Mouse (Mus musculus): ENCODE data around the gene Atxn1. TPM values are rescaled to one million over a fixed set of nuclear protein-coding genes. Genes with fewer than 3 reads are reported as not detected.

Gene Atxn1
- total and polyA plus RNA-seq, 3 experiments, result 7.5 to 30.1 (median 27.3) TPM

DNA sequence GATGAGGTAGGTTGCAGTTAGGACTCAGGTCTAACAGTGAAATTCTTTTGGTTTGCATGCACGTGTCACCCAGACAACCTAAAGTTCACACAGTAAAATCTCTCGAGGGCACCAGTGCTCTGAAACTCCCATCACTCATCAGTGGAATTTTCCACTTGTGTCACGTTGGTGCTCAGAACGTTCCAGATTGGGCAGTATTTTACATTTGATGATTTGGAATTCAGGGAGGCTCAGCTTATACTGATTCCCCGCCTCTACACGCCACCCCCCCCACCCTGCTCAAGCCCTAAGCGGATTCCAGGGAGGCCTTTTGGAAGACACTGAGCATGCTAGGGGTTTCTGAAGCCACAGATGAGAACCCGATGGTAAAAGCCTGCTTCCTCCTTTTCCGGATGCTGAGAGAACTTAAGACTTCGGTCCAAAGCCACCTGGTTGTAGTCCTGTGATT is 81.0 kb downstream of the Atxn1 start:
- Histone ChIP-seq H3K27me3 (ENCODE audit: control insufficient read depth, insufficient read depth, low read length) (no peaks in the 10 kb centered on the region), H3K36me3 (ENCODE audit: control insufficient read depth, insufficient read depth, low read length) (peaks cover 2% of the 10 kb centered on the region; the same call in 1 of the 2 replicates), H3K9ac (ENCODE audit: low read depth, low read length) (no peak overlapping the region), H3K4me3 (no peak overlapping the region), H3K79me2 (replicated peaks; ENCODE audit: control insufficient read depth, insufficient read depth, low read length) (no peaks in the 10 kb centered on the region), H3K4me1 (ENCODE audit: control insufficient read depth, insufficient read depth, low read length) (peaks cover 5% of the 10 kb centered on the region; the same call in 1 of the 2 replicates), H3K27ac (no peak overlapping the region)
- intact Hi-C loops (cut with DNase I), result no loop called here
- TF ChIP-seq EP300 (IDR thresholded peaks at IDR 0.05; ENCODE audit: insufficient read depth, low read depth, low read length) (no peak), POLR2A (IDR thresholded peaks at IDR 0.05; ENCODE audit: insufficient read depth, low read depth, low read length) (no peak), CTCF (IDR thresholded peaks at IDR 0.05) (no peak)
- 71% methylated on average over 10 of the region's 10 CpGs for WGBS
- DNase-seq, result no peak

DNA sequence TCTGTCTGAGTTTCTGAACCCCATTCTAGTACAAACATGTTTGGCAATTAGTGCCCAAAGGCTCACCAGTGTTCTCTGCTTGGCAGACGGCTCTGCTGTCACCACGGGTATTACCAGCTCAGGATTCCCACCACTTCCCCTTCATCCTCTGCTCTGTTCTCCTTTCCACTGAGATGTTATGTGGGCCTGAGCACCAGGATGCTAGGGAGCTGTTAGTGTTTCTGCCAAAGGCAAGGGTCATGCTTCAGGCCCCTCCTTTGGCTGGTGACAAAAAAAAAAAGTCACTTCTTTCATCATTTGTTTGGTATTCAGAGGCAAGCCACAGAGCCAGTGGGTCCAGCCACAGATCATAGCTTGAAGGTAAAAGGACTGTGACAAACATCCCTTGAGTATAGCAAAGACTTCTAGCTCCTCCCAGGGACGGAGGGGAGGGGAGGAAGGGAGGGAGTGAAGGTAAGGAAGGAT is 81.8 kb downstream of the Atxn1 start:
- 62% methylated on average over 3 of the region's 3 CpGs for WGBS
- intact Hi-C loops (cut with DNase I), result no loop called here
- H3K27ac ChIP-seq, result no peak overlapping the region
- TF ChIP-seq CTCF (IDR thresholded peaks at IDR 0.05) (no peak), POLR2A (IDR thresholded peaks at IDR 0.05; ENCODE audit: insufficient read depth, low read depth, low read length) (no peak), EP300 (IDR thresholded peaks at IDR 0.05; ENCODE audit: insufficient read depth, low read depth, low read length) (no peak)
- DNase-seq, result no peak
- no peak overlapping the region for H3K9ac ChIP-seq (ENCODE audit: low read depth, low read length)
- no peaks in the 10 kb centered on the region for H3K27me3 ChIP-seq (ENCODE audit: control insufficient read depth, insufficient read depth, low read length)
- H3K36me3 ChIP-seq (ENCODE audit: control insufficient read depth, insufficient read depth, low read length), result peaks cover 2% of the 10 kb centered on the region; the same call in 1 of the 2 replicates
- H3K79me2 ChIP-seq (replicated peaks; ENCODE audit: control insufficient read depth, insufficient read depth, low read length), result no peaks in the 10 kb centered on the region
- H3K4me3 ChIP-seq, result no peak overlapping the region
- peaks cover 5% of the 10 kb centered on the region; the same call in 1 of the 2 replicates for H3K4me1 ChIP-seq (ENCODE audit: control insufficient read depth, insufficient read depth, low read length)

DNA sequence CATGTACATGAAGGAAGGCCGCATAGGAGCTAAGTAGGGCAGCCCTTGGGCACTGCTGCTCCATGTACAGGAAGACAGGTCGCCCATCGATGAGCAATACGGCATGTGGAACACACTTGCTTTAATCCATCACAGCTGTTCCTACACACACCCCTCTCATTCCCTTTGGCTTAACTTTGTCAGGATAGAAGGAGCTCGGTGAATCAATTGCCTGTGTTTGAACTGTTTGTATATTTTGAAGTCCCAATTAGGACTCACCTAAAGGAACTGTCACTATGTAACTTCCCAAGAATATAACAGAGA is 84.3 kb downstream of the Atxn1 start:
- WGBS, result 81% methylated on average over 5 of the region's 5 CpGs
- H3K36me3 ChIP-seq (ENCODE audit: control insufficient read depth, insufficient read depth, low read length), result no peaks in the 10 kb centered on the region
- H3K79me2 ChIP-seq (replicated peaks; ENCODE audit: control insufficient read depth, insufficient read depth, low read length), result no peaks in the 10 kb centered on the region
- intact Hi-C loops (cut with DNase I), result no loop called here
- no peak for TF ChIP-seq POLR2A (IDR thresholded peaks at IDR 0.05; ENCODE audit: insufficient read depth, low read depth, low read length)
- no peak for TF ChIP-seq EP300 (IDR thresholded peaks at IDR 0.05; ENCODE audit: insufficient read depth, low read depth, low read length)
- TF ChIP-seq CTCF (IDR thresholded peaks at IDR 0.05), result no peak
- H3K9ac ChIP-seq (ENCODE audit: low read depth, low read length), result no peak overlapping the region
- H3K27me3 ChIP-seq (ENCODE audit: control insufficient read depth, insufficient read depth, low read length), result no peaks in the 10 kb centered on the region
- no peak overlapping the region for H3K4me3 ChIP-seq
- H3K27ac ChIP-seq, result no peak overlapping the region
- peaks cover 3% of the 10 kb centered on the region; the same call in 1 of the 2 replicates for H3K4me1 ChIP-seq (ENCODE audit: control insufficient read depth, insufficient read depth, low read length)
- no peak for DNase-seq

DNA sequence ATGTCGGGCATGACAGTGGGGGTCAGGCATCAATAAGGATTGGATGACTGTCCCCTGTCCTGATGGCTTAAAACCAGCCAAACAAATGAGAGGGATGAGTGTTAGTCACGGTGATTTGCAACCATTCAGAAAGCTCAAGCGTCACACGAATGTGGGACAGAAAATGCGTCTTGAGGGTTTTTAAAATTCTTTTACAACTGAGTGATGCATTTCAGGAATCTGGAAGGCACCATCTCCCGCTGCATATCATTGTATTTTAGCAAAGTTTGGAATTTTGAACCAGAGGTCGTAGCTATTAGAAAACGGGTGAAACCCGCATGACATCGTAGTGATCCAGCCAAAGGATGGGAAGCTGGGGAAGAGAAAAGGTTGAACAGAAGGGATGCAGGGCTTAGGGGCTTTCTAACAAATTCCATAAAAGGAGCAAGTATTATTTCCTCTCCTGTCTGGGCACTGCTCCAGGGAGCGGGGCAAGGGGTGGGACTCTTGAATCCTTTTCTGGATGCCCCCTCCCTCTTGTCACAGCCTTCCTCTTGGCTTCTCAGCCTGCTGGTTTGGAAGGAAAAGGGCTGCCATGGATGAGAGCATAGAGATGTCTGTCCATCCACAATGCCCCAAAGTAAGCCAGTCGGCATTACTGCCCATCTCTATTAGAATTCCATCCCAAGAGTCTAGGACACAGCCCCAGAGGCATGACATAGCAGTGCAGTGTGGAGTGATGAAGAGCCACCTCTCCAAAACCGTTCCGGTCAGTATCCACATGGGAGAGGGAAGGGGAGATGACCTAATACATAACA is 84.9 kb downstream of the Atxn1 start:
- WGBS, result 76% methylated on average over 14 of the region's 14 CpGs
- no peaks in the 10 kb centered on the region for H3K36me3 ChIP-seq (ENCODE audit: control insufficient read depth, insufficient read depth, low read length)

DNA sequence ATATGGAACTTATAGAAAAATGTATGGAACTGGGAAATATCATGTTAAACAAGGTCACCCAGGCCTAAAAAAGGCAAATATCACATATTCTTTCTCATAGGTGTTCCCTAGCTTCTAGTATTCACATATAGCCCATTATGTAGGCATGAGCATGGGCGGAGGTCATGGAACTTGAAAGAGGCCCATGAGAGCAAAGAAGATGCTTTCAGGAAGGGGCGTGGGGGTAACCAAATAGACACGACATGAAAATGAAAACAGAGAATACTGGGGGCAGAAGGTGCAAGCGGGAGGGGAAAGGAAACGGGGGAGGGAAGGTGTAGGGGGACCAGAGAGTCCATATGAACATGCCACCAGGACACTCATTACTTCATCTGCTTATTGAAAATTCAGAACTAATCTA is 87.9 kb downstream of the Atxn1 start:
- no peaks in the 10 kb centered on the region; the same call in 1 of the 2 replicates for H3K36me3 ChIP-seq (ENCODE audit: control insufficient read depth, insufficient read depth, low read length)
- H3K27me3 ChIP-seq (ENCODE audit: control insufficient read depth, insufficient read depth, low read length), result no peaks in the 10 kb centered on the region
- H3K4me1 ChIP-seq (ENCODE audit: control insufficient read depth, insufficient read depth, low read length), result peaks cover 6% of the 10 kb centered on the region
- TF ChIP-seq POLR2A (IDR thresholded peaks at IDR 0.05; ENCODE audit: insufficient read depth, low read depth, low read length) (no peak), EP300 (IDR thresholded peaks at IDR 0.05; ENCODE audit: insufficient read depth, low read depth, low read length) (no peak), CTCF (IDR thresholded peaks at IDR 0.05) (no peak)
- no peak overlapping the region for H3K4me3 ChIP-seq
- H3K27ac ChIP-seq, result no peak overlapping the region
- no peak for DNase-seq
- H3K9ac ChIP-seq (ENCODE audit: low read depth, low read length), result no peak overlapping the region
- intact Hi-C loops (cut with DNase I), result no loop called here
- no peaks in the 10 kb centered on the region; the same call in 1 of the 2 replicates for H3K79me2 ChIP-seq (replicated peaks; ENCODE audit: control insufficient read depth, insufficient read depth, low read length)
- 79% methylated on average over 5 of the region's 5 CpGs for WGBS

More for the DNA sequence above, 84.9 kb downstream of the Atxn1 start:
- Histone ChIP-seq H3K27ac (no peak overlapping the region), H3K27me3 (ENCODE audit: control insufficient read depth, insufficient read depth, low read length) (no peaks in the 10 kb centered on the region), H3K4me3 (no peak overlapping the region), H3K4me1 (ENCODE audit: control insufficient read depth, insufficient read depth, low read length) (peaks cover 3% of the 10 kb centered on the region; the same call in 1 of the 2 replicates), H3K79me2 (replicated peaks; ENCODE audit: control insufficient read depth, insufficient read depth, low read length) (no peaks in the 10 kb centered on the region), H3K9ac (ENCODE audit: low read depth, low read length) (no peak overlapping the region)
- TF ChIP-seq POLR2A (IDR thresholded peaks at IDR 0.05; ENCODE audit: insufficient read depth, low read depth, low read length), result no peak
- TF ChIP-seq CTCF (IDR thresholded peaks at IDR 0.05), result no peak
- TF ChIP-seq EP300 (IDR thresholded peaks at IDR 0.05; ENCODE audit: insufficient read depth, low read depth, low read length), result no peak
- no peak for DNase-seq
- intact Hi-C loops (cut with DNase I), result no loop called here

DNA sequence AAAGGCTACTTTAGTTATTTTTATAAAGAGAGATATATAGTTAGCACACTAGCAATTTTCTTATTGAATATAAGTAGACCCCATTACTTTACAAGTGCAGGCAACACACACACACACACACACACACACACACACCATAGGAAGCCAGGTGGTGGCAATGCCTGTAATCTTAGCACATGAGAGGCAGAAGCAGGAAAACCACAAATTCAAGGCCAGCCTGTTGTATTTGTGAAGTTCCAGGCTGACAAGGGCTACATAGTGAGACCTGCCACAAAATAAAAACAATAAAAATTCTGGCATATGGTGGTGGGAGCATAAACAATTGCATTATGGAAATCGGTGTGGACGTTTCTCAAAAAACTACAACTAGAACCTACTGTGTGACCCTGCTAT is 88.4 kb downstream of the Atxn1 start:
- 94% methylated on average over 2 of the region's 2 CpGs for WGBS

More for the DNA sequence above, 88.4 kb downstream of the Atxn1 start:
- TF ChIP-seq EP300 (IDR thresholded peaks at IDR 0.05; ENCODE audit: insufficient read depth, low read depth, low read length) (no peak), CTCF (IDR thresholded peaks at IDR 0.05) (no peak), POLR2A (IDR thresholded peaks at IDR 0.05; ENCODE audit: insufficient read depth, low read depth, low read length) (no peak)
- no peaks in the 10 kb centered on the region for H3K27me3 ChIP-seq (ENCODE audit: control insufficient read depth, insufficient read depth, low read length)
- no peak overlapping the region for H3K4me3 ChIP-seq
- H3K36me3 ChIP-seq (ENCODE audit: control insufficient read depth, insufficient read depth, low read length), result no peaks in the 10 kb centered on the region; the same call in 1 of the 2 replicates
- H3K27ac ChIP-seq, result no peak overlapping the region
- H3K4me1 ChIP-seq (ENCODE audit: control insufficient read depth, insufficient read depth, low read length), result peaks cover 6% of the 10 kb centered on the region
- H3K9ac ChIP-seq (ENCODE audit: low read depth, low read length), result no peak overlapping the region
- intact Hi-C loops (cut with DNase I), result no loop called here
- no peaks in the 10 kb centered on the region; the same call in 1 of the 2 replicates for H3K79me2 ChIP-seq (replicated peaks; ENCODE audit: control insufficient read depth, insufficient read depth, low read length)
- DNase-seq, result no peak

Measured in heart, adult 2 months (tissue).